Mouse (Mus musculus) lung, embryonic 14.5 days (tissue): ENCODE data around the gene Babam1. TPM values are rescaled to one million over a fixed set of nuclear protein-coding genes. Genes with fewer than 3 reads are reported as not detected.

Experiments
- ATAC-seq: fragments of 200-750 bp; cut with Nextera tagmentation; 2 replicates; pipeline ENCODE4 v1.8.0; 2017; ENCODE audit warnings: mild to moderate bottlenecking, moderate TSS enrichment, moderate library complexity; ENCODE audit not compliant: insufficient read depth
- DNase-seq: peaks from one replicate; pipeline ENCODE4 v3.0.0-alpha.2; 2015
- H3K27ac ChIP-seq: fragments of 300-500 bp; sonication (generic); 2 replicates; pipeline ENCODE4 v1.5.1; 2014; ENCODE audit warnings: low read depth, mild to moderate bottlenecking, moderate library complexity
- H3K27me3 ChIP-seq: fragments of 300-500 bp; sonication (generic); 2 replicates; pipeline ENCODE4 v1.6.1; 2014; ENCODE audit warnings: low read length, control low read depth; ENCODE audit not compliant: insufficient read depth
- H3K36me3 ChIP-seq: fragments of 300-500 bp; sonication (generic); 2 replicates; pipeline ENCODE4 v1.6.1; 2014; ENCODE audit warnings: control low read depth; ENCODE audit not compliant: insufficient read depth
- H3K4me1 ChIP-seq: fragments of 300-500 bp; sonication (generic); 2 replicates; pipeline ENCODE4 v1.6.1; 2014; ENCODE audit warnings: antibody characterized with exemption, control low read depth; ENCODE audit not compliant: insufficient read depth
- H3K4me2 ChIP-seq: fragments of 300-500 bp; sonication (generic); 2 replicates; pipeline ENCODE4 v1.6.1; 2014; ENCODE audit warnings: mild to moderate bottlenecking
- H3K4me3 ChIP-seq: fragments of 300-500 bp; sonication (generic); 2 replicates; pipeline ENCODE4 v1.5.1; 2014; ENCODE audit warnings: low read depth, low read length
- H3K9ac ChIP-seq: fragments of 300-500 bp; sonication (generic); 2 replicates; pipeline ENCODE4 v1.6.1; 2014
- H3K9me3 ChIP-seq: fragments of 300-500 bp; sonication (generic); 2 replicates; pipeline ENCODE4 v1.6.1; 2016; ENCODE audit warnings: low read depth, low read length, control low read depth
- CTCF ChIP-seq: IDR thresholded peaks from 2 replicates; pipeline ENCODE4 v1.5.1; 2016; ENCODE audit warnings: antibody characterized with exemption, low read depth
- WGBS: fragments of 180-500 bp; shearing (Covaris S2); extraction: QIAGEN DNeasy Blood & Tissue Kit; methylation state at CpG from one replicate; pipeline ENCODE4 v1.1.7; 2014; 5-methylcytosine and 5-hydroxymethylcytosine counted together
- polyA plus RNA-seq: library from polyadenylated mRNA; unstranded; fragments of >200 nt; fragmentation: Nextera tagmentation; extraction: Ambion mirVana; gene quantifications from 2 replicates; pipeline ENCODE4 v1.2.1, GENCODE M21; 2014

The Babam1 gene
- polyA plus RNA-seq, 1 experiment from 2014 or later: 114 TPM

- ATAC-seq (no peak), DNase-seq (no peak)
- H3K9ac ChIP-seq: no peak overlapping the region
- no peak overlapping the region for H3K4me3 ChIP-seq
- H3K36me3 ChIP-seq: no peaks in the 10 kb centered on the region
- TF ChIP-seq CTCF: no peak
- no peaks in the 10 kb centered on the region for H3K9me3 ChIP-seq
- peaks cover 5% of the 10 kb centered on the region for H3K27me3 ChIP-seq
- no peak overlapping the region for H3K27ac ChIP-seq
- 77% methylated on average over 7 of the region's 7 CpGs for WGBS
- no peaks in the 10 kb centered on the region for H3K4me1 ChIP-seq
- no peak overlapping the region for H3K4me2 ChIP-seq
These were observed 48.4 kb downstream of the Babam1 start for GRCm38 (mm10) chr8:71445096-71445495.

DNA sequence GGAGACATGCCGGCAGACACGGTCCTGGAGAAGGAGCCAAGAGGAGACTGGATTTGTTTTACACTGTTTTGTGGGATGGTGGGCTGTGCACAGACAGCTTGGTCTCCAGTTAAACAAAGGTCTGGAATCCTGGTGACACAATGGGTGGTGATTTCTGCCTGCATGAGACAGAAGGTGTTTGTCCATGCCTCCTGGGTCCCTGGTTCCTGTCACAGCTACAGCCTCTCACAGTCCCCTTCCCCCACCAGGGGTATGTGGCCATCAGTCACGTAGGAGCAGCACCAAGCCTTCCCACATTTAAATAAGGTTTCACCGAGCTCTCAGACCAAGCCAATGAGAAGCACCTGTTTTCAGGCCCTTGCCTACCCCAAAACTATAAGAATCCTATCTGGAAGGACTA, 54.7 kb downstream of the Babam1 start:
- no peak overlapping the region for H3K4me2 ChIP-seq
- TF ChIP-seq CTCF: no peak
- no peak overlapping the region for H3K27ac ChIP-seq
- H3K9ac ChIP-seq: no peak overlapping the region
- H3K27me3 ChIP-seq: no peaks in the 10 kb centered on the region
- no peak overlapping the region for H3K4me3 ChIP-seq
- DNase-seq (no peak), ATAC-seq (no peak)
- H3K9me3 ChIP-seq: no peaks in the 10 kb centered on the region
- no peaks in the 10 kb centered on the region for H3K4me1 ChIP-seq
- 65% methylated on average over 4 of the region's 4 CpGs for WGBS
- H3K36me3 ChIP-seq: no peaks in the 10 kb centered on the region

- no peak for DNase-seq
These were observed 55.1 kb downstream of the Babam1 start for GRCm38 (mm10) chr8:71451777-71452176.

DNA sequence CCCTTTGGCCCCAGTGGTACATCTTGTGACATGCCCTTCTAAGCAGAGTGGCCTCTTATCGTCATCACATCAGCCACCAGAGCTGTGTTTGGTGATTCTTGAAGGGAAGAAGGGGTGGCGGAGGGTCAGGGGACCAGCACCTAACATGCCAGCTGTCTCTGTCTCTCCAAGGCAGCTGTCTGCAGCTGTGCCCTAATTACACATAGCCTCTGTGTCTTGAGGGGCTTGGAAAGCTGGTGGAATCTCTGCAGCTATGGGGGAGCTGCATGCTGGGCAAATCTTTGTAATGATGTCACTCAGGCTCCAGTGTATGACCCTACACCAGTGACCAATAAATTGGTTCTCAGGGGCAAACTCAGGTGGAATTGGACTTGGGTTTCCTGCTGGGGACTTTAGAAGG, 56.0 kb downstream of the Babam1 start:
- DNase-seq (no peak), ATAC-seq (no peak)
- TF ChIP-seq CTCF: no peak

More at GRCm38 (mm10) chr8:71451777-71452176, 55.1 kb downstream of the Babam1 start:
- H3K4me2 ChIP-seq: no peak overlapping the region
- no peaks in the 10 kb centered on the region for H3K27me3 ChIP-seq
- no peak for TF ChIP-seq CTCF
- H3K4me1 ChIP-seq: no peaks in the 10 kb centered on the region
- no peak for ATAC-seq
- H3K9me3 ChIP-seq: no peaks in the 10 kb centered on the region
- peaks cover 3% of the 10 kb centered on the region; the same call in 1 of the 2 replicates for H3K36me3 ChIP-seq
- H3K9ac ChIP-seq: no peak overlapping the region
- H3K4me3 ChIP-seq: no peak overlapping the region
- 49% methylated on average over 11 of the region's 11 CpGs for WGBS
- H3K27ac ChIP-seq: no peak overlapping the region

More for the DNA sequence above, 56.0 kb downstream of the Babam1 start:
- H3K9ac ChIP-seq: no peak overlapping the region; the same call in 1 of the 2 replicates
- no peak overlapping the region for H3K4me3 ChIP-seq
- H3K9me3 ChIP-seq: no peaks in the 10 kb centered on the region
- WGBS: 62% methylated on average over 2 of the region's 2 CpGs
- H3K36me3 ChIP-seq: peaks cover 10% of the 10 kb centered on the region
- no peak overlapping the region for H3K4me2 ChIP-seq
- no peaks in the 10 kb centered on the region for H3K27me3 ChIP-seq
- no peak overlapping the region for H3K27ac ChIP-seq
- H3K4me1 ChIP-seq: no peaks in the 10 kb centered on the region

Other genes with a start within 250 kb of the Babam1 start
- gene Myo9b, start 124.1 kb upstream of the Babam1 start, polyA plus RNA-seq: 24.2 and 25.3 TPM in 2 replicates
- gene Haus8, start 123.9 kb upstream of the Babam1 start, polyA plus RNA-seq: 55.3 and 60.1 TPM in 2 replicates
- gene Use1, start 30.0 kb upstream of the Babam1 start, polyA plus RNA-seq: 83.2 and 85.6 TPM in 2 replicates
- gene Ocel1, start 25.6 kb upstream of the Babam1 start, polyA plus RNA-seq: 4.0 and 5.0 TPM in 2 replicates
- 94.7 and 102 TPM in 2 replicates for gene Nr2f6, start 14.9 kb upstream of the Babam1 start, polyA plus RNA-seq
- 20.5 and 20.6 TPM in 2 replicates for gene Ushbp1, start 1.1 kb upstream of the Babam1 start, polyA plus RNA-seq
- 32.2 and 38.0 TPM in 2 replicates for gene Ankle1, start 9.1 kb downstream of the Babam1 start, polyA plus RNA-seq
- gene Abhd8, start 66.8 kb downstream of the Babam1 start, polyA plus RNA-seq: 36.6 and 47.8 TPM in 2 replicates
- 134 and 135 TPM in 2 replicates for gene Mrpl34, start 68.1 kb downstream of the Babam1 start, polyA plus RNA-seq
- gene Dda1, start 72.3 kb downstream of the Babam1 start, polyA plus RNA-seq: 101 and 111 TPM in 2 replicates
- 2.4 and 3.1 TPM in 2 replicates for gene Ano8, start 89.1 kb downstream of the Babam1 start, polyA plus RNA-seq
- 7.6 and 9.6 TPM in 2 replicates for gene Gtpbp3, start 91.2 kb downstream of the Babam1 start, polyA plus RNA-seq
- gene Plvap, start 114.9 kb downstream of the Babam1 start, polyA plus RNA-seq: 123 and 135 TPM in 2 replicates
- 1.0 TPM in 2 replicates for gene Ccdc194, start 128.8 kb downstream of the Babam1 start, polyA plus RNA-seq
- gene Bst2, start 140.6 kb downstream of the Babam1 start, polyA plus RNA-seq: 15.0 and 16.6 TPM in 2 replicates
- gene Mvb12a, start 146.1 kb downstream of the Babam1 start, polyA plus RNA-seq: 89.3 and 106 TPM in 2 replicates
- gene Tmem221, start 162.0 kb downstream of the Babam1 start, polyA plus RNA-seq: 1.9 and 3.2 TPM in 2 replicates
- gene Nxnl1, start 169.7 kb downstream of the Babam1 start, polyA plus RNA-seq: 0.07 TPM in 1 of 2 replicates, not detected in the other
- 18.5 and 19.9 TPM in 2 replicates for gene Slc27a1, start 172.0 kb downstream of the Babam1 start, polyA plus RNA-seq
- 251 and 253 TPM in 2 replicates for gene Pgls, start 195.3 kb downstream of the Babam1 start, polyA plus RNA-seq
- 2.4 and 4.6 TPM in 2 replicates for gene Fam129c, start 200.8 kb downstream of the Babam1 start, polyA plus RNA-seq
- gene Colgalt1, start 214.1 kb downstream of the Babam1 start, polyA plus RNA-seq: 87.5 and 90.5 TPM in 2 replicates